Mouse (Mus musculus): ENCODE measurements around the gene Asmt.

GRCm38 (mm10) chrX:170675923-170676605, 3.6 kb downstream of the Asmt start:
- TF ChIP-seq POLR2A (IDR thresholded peaks at IDR 0.05; ENCODE audit: extremely low read depth, insufficient read depth, low read length) (no peak), CTCF (IDR thresholded peaks at IDR 0.05; ENCODE audit: low read depth, low read length) (no peak)

Data from liver, adult 2 months (tissue).